Mouse (Mus musculus): ENCODE data around the gene Pros1.

- TF ChIP-seq E2F4 (IDR thresholded peaks at IDR 0.05; ENCODE audit: insufficient read depth) (no peak), USF1 (IDR thresholded peaks at IDR 0.05; ENCODE audit: low read depth) (no peak)
Observed at GRCm38 (mm10) chr16:62911364-62911763, 57.3 kb downstream of the Pros1 start.

Measured in myocyte (in vitro differentiated cells).